Mouse (Mus musculus): ENCODE data around the gene Cd164l2. TPM values are rescaled to one million over a fixed set of nuclear protein-coding genes. Genes with fewer than 3 reads are reported as not detected.

The Cd164l2 gene
- polyA plus RNA-seq, 1 experiment from 2014 or later = 5.0 TPM

- 89% methylated on average over 8 of the region's 8 CpGs for WGBS
- H3K4me2 ChIP-seq = no peak overlapping the region
- TF ChIP-seq CTCF (IDR thresholded peaks at IDR 0.05; ENCODE audit: low read depth) = no peak
- H3K27ac ChIP-seq (ENCODE audit: low read depth) = no peak overlapping the region
- H3K9me3 ChIP-seq (ENCODE audit: low read depth, low read length) = no peaks in the 10 kb centered on the region
- H3K36me3 ChIP-seq (ENCODE audit: insufficient read depth) = peaks cover 63% of the 10 kb centered on the region
- DNase-seq (no peak), ATAC-seq (ENCODE audit: insufficient read depth) (no peak)
- H3K9ac ChIP-seq = no peak overlapping the region
- no peaks in the 10 kb centered on the region for H3K27me3 ChIP-seq (ENCODE audit: insufficient read depth, low read length)
- H3K4me3 ChIP-seq (ENCODE audit: low read depth, low read length) = no peak overlapping the region
- H3K4me1 ChIP-seq (ENCODE audit: insufficient read depth) = peaks cover 6% of the 10 kb centered on the region; the same call in 1 of the 2 replicates
These were observed 29.4 kb upstream of the Cd164l2 start for GRCm38 (mm10) chr4:133182439-133183033.

DNA sequence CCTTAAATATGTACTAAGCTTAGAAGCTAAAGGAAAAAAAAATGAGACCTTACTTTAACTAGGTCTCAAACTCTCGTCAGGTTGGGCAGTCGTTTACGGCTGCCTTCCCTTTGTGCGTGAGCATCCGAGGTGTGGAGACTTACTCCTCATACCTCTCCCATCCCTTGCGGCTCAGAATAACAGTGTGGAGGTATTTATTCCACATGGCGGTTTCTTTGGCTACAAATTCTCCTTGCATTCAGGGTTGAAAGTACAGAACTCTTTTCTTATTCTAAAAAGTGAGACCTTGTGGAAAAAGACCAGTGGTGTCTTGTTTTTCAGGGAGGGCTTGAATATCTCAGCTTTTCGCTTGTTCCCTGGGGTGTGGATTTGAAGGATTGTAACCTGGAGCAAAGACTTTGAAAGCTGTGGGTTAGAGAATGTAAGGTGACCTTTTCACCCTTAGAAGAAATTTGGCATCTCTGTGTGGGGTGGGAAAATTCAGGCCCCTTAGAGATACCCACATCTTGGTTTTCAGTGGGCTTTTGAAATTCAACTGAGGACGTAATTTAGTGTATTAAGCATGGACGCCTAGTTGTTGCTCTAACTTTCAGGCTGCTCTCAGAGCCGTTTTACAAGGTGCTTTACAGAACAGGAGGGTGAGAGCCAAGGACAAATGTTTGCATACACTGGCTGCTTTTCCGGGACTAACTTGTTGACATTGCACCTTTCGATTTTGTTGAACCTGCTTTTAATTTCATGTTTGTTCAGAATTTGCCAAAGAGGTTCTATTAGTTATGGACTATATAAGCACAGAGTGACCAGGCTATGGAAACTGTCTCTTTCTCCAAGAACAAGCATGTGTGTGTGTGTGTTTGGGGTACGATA is 27.7 kb upstream of the Cd164l2 start:
- Histone ChIP-seq H3K9ac (no peak overlapping the region), H3K27me3 (ENCODE audit: insufficient read depth, low read length) (no peaks in the 10 kb centered on the region), H3K4me3 (ENCODE audit: low read depth, low read length) (no peak overlapping the region), H3K9me3 (ENCODE audit: low read depth, low read length) (no peaks in the 10 kb centered on the region), H3K27ac (ENCODE audit: low read depth) (peak overlapping the region; percentile 89), H3K4me2 (peak overlapping the region; percentile 16; the same call in 1 of the 2 replicates), H3K36me3 (ENCODE audit: insufficient read depth) (peaks cover 63% of the 10 kb centered on the region), H3K4me1 (ENCODE audit: insufficient read depth) (peaks cover 6% of the 10 kb centered on the region; the same call in 1 of the 2 replicates)
- TF ChIP-seq CTCF (IDR thresholded peaks at IDR 0.05; ENCODE audit: low read depth) = no peak
- WGBS = 51% methylated on average over 14 of the region's 14 CpGs
- ATAC-seq (ENCODE audit: insufficient read depth) (no peak), DNase-seq (no peak)

DNA sequence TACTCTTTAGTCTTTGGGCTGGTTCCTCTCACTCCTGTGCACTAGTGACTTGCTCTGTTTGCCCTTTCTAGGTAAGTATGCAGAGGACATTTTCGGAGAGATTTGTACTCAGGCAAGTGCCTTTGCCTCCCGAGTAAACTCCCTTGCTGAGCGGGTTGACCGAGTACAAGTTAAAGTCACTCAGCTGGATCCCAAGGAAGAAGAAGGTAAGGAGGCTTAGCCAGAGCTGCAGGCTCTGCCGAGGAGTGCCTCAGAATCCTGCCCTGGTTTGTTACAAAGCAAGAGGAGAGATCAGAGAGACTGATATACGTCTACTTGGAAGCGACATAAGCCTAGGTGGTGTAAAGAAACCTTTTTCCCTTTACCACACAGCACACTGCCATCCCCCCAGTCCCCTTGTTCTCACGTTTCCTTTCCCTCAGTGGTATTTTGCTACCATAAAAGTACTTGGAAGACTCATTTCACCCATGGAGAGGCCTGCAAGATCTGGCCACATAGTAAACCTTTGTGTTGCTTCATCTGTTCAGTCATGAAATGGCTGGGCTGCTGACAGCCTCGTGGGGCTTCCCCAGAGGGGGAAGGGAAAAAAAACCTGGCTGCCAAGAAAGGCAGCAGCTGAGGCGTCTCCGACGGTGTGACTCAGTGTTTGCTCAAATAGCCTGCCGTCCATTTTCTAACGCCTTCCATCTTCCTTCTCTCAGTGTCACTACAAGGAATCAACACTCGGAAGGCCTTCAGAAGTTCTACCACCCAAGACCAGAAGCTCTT is 26.8 kb upstream of the Cd164l2 start:
- no peaks in the 10 kb centered on the region for H3K27me3 ChIP-seq (ENCODE audit: insufficient read depth, low read length)
- DNase-seq (peak; percentile 82), ATAC-seq (ENCODE audit: insufficient read depth) (peak; percentile 74)
- TF ChIP-seq CTCF (IDR thresholded peaks at IDR 0.05; ENCODE audit: low read depth) = no peak
- H3K4me1 ChIP-seq (ENCODE audit: insufficient read depth) = peaks cover 6% of the 10 kb centered on the region; the same call in 1 of the 2 replicates
- no peaks in the 10 kb centered on the region for H3K9me3 ChIP-seq (ENCODE audit: low read depth, low read length)
- no peak overlapping the region for H3K4me3 ChIP-seq (ENCODE audit: low read depth, low read length)
- H3K4me2 ChIP-seq = peak overlapping the region; percentile 16; the same call in 1 of the 2 replicates
- H3K9ac ChIP-seq = no peak overlapping the region; the same call in 1 of the 2 replicates
- WGBS = 22% methylated on average over 15 of the region's 15 CpGs
- H3K36me3 ChIP-seq (ENCODE audit: insufficient read depth) = peaks cover 65% of the 10 kb centered on the region
- H3K27ac ChIP-seq (ENCODE audit: low read depth) = peak overlapping the region; percentile 89

DNA sequence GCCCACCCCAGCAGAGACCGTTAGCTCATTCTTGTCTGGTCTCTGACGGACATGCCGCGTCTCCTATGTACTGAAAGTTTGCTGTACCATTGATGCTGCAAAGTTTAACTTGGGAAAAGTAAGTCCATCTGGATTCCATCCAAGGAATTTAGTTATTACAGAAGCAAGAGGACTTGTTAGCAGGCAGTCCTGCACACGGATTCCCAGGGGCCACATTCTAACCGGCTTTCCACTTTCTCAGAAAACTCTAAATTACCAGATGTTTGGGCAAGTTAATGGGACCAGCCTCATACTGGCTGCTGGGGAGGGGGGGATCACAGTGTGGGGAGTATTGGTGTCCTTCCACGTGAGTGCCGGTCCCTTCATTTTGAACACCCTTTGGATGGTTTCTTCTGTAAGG is 26.0 kb upstream of the Cd164l2 start:
- Histone ChIP-seq H3K4me2 (no peak overlapping the region), H3K36me3 (ENCODE audit: insufficient read depth) (peaks cover 66% of the 10 kb centered on the region)
- ATAC-seq (ENCODE audit: insufficient read depth) = no peak

GRCm38 (mm10) chr4:133186856-133187255 is 25.1 kb upstream of the Cd164l2 start:
- H3K27ac ChIP-seq (ENCODE audit: low read depth) = no peak overlapping the region
- no peak for TF ChIP-seq CTCF (IDR thresholded peaks at IDR 0.05; ENCODE audit: low read depth)
- ATAC-seq (ENCODE audit: insufficient read depth) (no peak), DNase-seq (no peak)
- H3K9ac ChIP-seq = no peak overlapping the region
- no peaks in the 10 kb centered on the region for H3K9me3 ChIP-seq (ENCODE audit: low read depth, low read length)
- H3K36me3 ChIP-seq (ENCODE audit: insufficient read depth) = peaks cover 69% of the 10 kb centered on the region
- H3K4me3 ChIP-seq (ENCODE audit: low read depth, low read length) = no peak overlapping the region
- H3K27me3 ChIP-seq (ENCODE audit: insufficient read depth, low read length) = no peaks in the 10 kb centered on the region
- WGBS = 90% methylated on average over 5 of the region's 5 CpGs
- H3K4me1 ChIP-seq (ENCODE audit: insufficient read depth) = peaks cover 6% of the 10 kb centered on the region; the same call in 1 of the 2 replicates
- no peak overlapping the region for H3K4me2 ChIP-seq

More for the DNA sequence above, 26.0 kb upstream of the Cd164l2 start:
- 58% methylated on average over 8 of the region's 8 CpGs for WGBS
- peak; percentile 44 for DNase-seq
- Histone ChIP-seq H3K4me1 (ENCODE audit: insufficient read depth) (peaks cover 6% of the 10 kb centered on the region; the same call in 1 of the 2 replicates), H3K9me3 (ENCODE audit: low read depth, low read length) (no peaks in the 10 kb centered on the region), H3K27ac (ENCODE audit: low read depth) (peak overlapping the region; percentile 89; the same call in 1 of the 2 replicates), H3K9ac (no peak overlapping the region), H3K4me3 (ENCODE audit: low read depth, low read length) (no peak overlapping the region), H3K27me3 (ENCODE audit: insufficient read depth, low read length) (no peaks in the 10 kb centered on the region)
- TF ChIP-seq CTCF (IDR thresholded peaks at IDR 0.05; ENCODE audit: low read depth) = no peak

GRCm38 (mm10) chr4:133189396-133189795 is 22.5 kb upstream of the Cd164l2 start:
- ATAC-seq (ENCODE audit: insufficient read depth) = no peak
- TF ChIP-seq CTCF (IDR thresholded peaks at IDR 0.05; ENCODE audit: low read depth) = no peak

More at GRCm38 (mm10) chr4:133189396-133189795, 22.5 kb upstream of the Cd164l2 start:
- 65% methylated on average over 10 of the region's 10 CpGs for WGBS
- H3K36me3 ChIP-seq (ENCODE audit: insufficient read depth) = peaks cover 93% of the 10 kb centered on the region
- DNase-seq = no peak
- H3K9ac ChIP-seq = no peak overlapping the region
- no peak overlapping the region for H3K4me2 ChIP-seq
- H3K9me3 ChIP-seq (ENCODE audit: low read depth, low read length) = no peaks in the 10 kb centered on the region
- H3K27ac ChIP-seq (ENCODE audit: low read depth) = no peak overlapping the region
- no peak overlapping the region for H3K4me3 ChIP-seq (ENCODE audit: low read depth, low read length)
- H3K4me1 ChIP-seq (ENCODE audit: insufficient read depth) = peaks cover 6% of the 10 kb centered on the region; the same call in 1 of the 2 replicates
- no peaks in the 10 kb centered on the region for H3K27me3 ChIP-seq (ENCODE audit: insufficient read depth, low read length)
